Mouse (Mus musculus) T-helper 17 cell (primary cell): ENCODE measurements around the gene Rorc.

Experiments
- in situ Hi-C, 2 experiments: fragments of 300-600 bp; cut with MboI, MseI; formaldehyde crosslinking; loops; 1 replicate in 1 of 2; 2 replicates in 1 of 2; pipeline ENCODE4 v1.15.1; 2025; ENCODE audit warnings: high pct_unique_total_duplicates in 2 of 2

Gene Rorc

GRCm38 (mm10) chr3:94372641-94373040, at the start of gene Rorc:
TSS of gene Rorc (plus strand) at chr3:94372794.
- in situ Hi-C loops, result loop anchor here in 1 of 2 experiments (10.0 kb wide), 1 partner anchor 472 kb away; no protein-coding TSS in a partner anchor

GRCm38 (mm10) chr3:94328681-94329080, 43.9 kb upstream of the Rorc start:
- in situ Hi-C loops, result no loop called here

- in situ Hi-C loops, result no loop called here
Observed at GRCm38 (mm10) chr3:94334442-94334841, 38.2 kb upstream of the Rorc start.

GRCm38 (mm10) chr3:94338522-94338921, 34.1 kb upstream of the Rorc start:
- in situ Hi-C loops, result no loop called here

GRCm38 (mm10) chr3:94341959-94342422, 30.6 kb upstream of the Rorc start, which contains the start of gene Them5:
TSS of gene Them5 (plus strand) at chr3:94342099.
- in situ Hi-C loops, result no loop called here

- in situ Hi-C loops, result no loop called here
Observed at GRCm38 (mm10) chr3:94342552-94342951, 30.0 kb upstream of the Rorc start.

GRCm38 (mm10) chr3:94344182-94344581, 28.4 kb upstream of the Rorc start:
- in situ Hi-C loops, result no loop called here

GRCm38 (mm10) chr3:94344897-94345296, 27.7 kb upstream of the Rorc start:
- in situ Hi-C loops, result no loop called here

GRCm38 (mm10) chr3:94348146-94348545, 24.4 kb upstream of the Rorc start:
- in situ Hi-C loops, result no loop called here

GRCm38 (mm10) chr3:94360812-94361211, 11.8 kb upstream of the Rorc start:
- in situ Hi-C loops, result no loop called here

GRCm38 (mm10) chr3:94362138-94362537, 10.5 kb upstream of the Rorc start, which contains the start of gene C2cd4d:
TSS of gene C2cd4d (plus strand) at chr3:94362438.
- in situ Hi-C loops, result no loop called here

- in situ Hi-C loops, result no loop called here
Observed at GRCm38 (mm10) chr3:94363291-94364153, 9.1 kb upstream of the Rorc start.

GRCm38 (mm10) chr3:94364154-94364526, 8.5 kb upstream of the Rorc start:
- in situ Hi-C loops, result no loop called here

- in situ Hi-C loops, result no loop called here
Observed at GRCm38 (mm10) chr3:94366761-94367160, 5.8 kb upstream of the Rorc start.

- in situ Hi-C loops, result no loop called here
Observed at GRCm38 (mm10) chr3:94367511-94367910, 5.1 kb upstream of the Rorc start.

- in situ Hi-C loops, result no loop called here
Observed at GRCm38 (mm10) chr3:94368631-94369030, 4.0 kb upstream of the Rorc start.

GRCm38 (mm10) chr3:94369709-94370108, 2.9 kb upstream of the Rorc start:
- in situ Hi-C loops, result loop anchor here in 1 of 2 experiments (10.0 kb wide), 1 partner anchor 475 kb away; no protein-coding TSS in a partner anchor

GRCm38 (mm10) chr3:94371637-94372036, 957 bp upstream of the Rorc start:
- in situ Hi-C loops, result loop anchor here in 1 of 2 experiments (10.0 kb wide), 1 partner anchor 473 kb away; no protein-coding TSS in a partner anchor

GRCm38 (mm10) chr3:94372038-94372437, 556 bp upstream of the Rorc start:
- in situ Hi-C loops, result loop anchor here in 1 of 2 experiments (10.0 kb wide), 1 partner anchor 473 kb away; no protein-coding TSS in a partner anchor

GRCm38 (mm10) chr3:94373090-94373489, 496 bp downstream of the Rorc start:
- in situ Hi-C loops, result loop anchor here in 1 of 2 experiments (10.0 kb wide), 1 partner anchor 472 kb away; no protein-coding TSS in a partner anchor

- in situ Hi-C loops, result loop anchor here in 1 of 2 experiments (10.0 kb wide), 1 partner anchor 471 kb away; no protein-coding TSS in a partner anchor
Observed at GRCm38 (mm10) chr3:94373597-94374011, 1.0 kb downstream of the Rorc start.

- in situ Hi-C loops, result loop anchor here (5.0 to 10.0 kb wide), 2 partner anchors 68 to 470 kb away; partner anchors contain the start of genes Mrpl9 (in 2 of the 2) and Oaz3 (in 2 of the 2)
Observed at GRCm38 (mm10) chr3:94374636-94375035, 2.0 kb downstream of the Rorc start.
